Mouse (Mus musculus) hindbrain, embryonic 16.5 days (tissue): ENCODE data around the gene Cse1l. TPM values are rescaled to one million over a fixed set of nuclear protein-coding genes. Genes with fewer than 3 reads are reported as not detected.

Experiments
- ATAC-seq: fragments of 200-750 bp; cut with Nextera tagmentation; 2 replicates; pipeline ENCODE4 v1.8.0; 2017; ENCODE audit warnings: moderate TSS enrichment, moderate library complexity
- H3K27ac ChIP-seq: fragments of 300-500 bp; sonication (generic); 2 replicates; pipeline ENCODE4 v1.5.1; 2014; ENCODE audit warnings: low read depth, mild to moderate bottlenecking, control low read depth, low read length, moderate library complexity
- H3K27me3 ChIP-seq: fragments of 300-500 bp; sonication (generic); replicated peaks from 2 replicates; pipeline ENCODE4 v1.6.1; 2014; ENCODE audit warnings: low read length; ENCODE audit not compliant: control insufficient read depth, insufficient read depth
- H3K36me3 ChIP-seq: fragments of 300-500 bp; sonication (generic); 2 replicates; pipeline ENCODE4 v1.6.1; 2014; ENCODE audit warnings: mild to moderate bottlenecking, low read length, moderate library complexity, mixed read lengths; ENCODE audit not compliant: control insufficient read depth, insufficient read depth
- H3K4me1 ChIP-seq: fragments of 300-500 bp; sonication (generic); 2 replicates; pipeline ENCODE4 v1.6.1; 2014; ENCODE audit warnings: low read depth, low read length; ENCODE audit not compliant: control insufficient read depth, insufficient read depth
- H3K4me2 ChIP-seq: fragments of 300-500 bp; sonication (generic); 2 replicates; pipeline ENCODE4 v1.6.1; 2014; ENCODE audit warnings: mild to moderate bottlenecking, low read length, control low read depth, moderate library complexity
- H3K4me3 ChIP-seq: fragments of 300-500 bp; sonication (generic); 2 replicates; pipeline ENCODE4 v1.5.1; 2014; ENCODE audit warnings: mild to moderate bottlenecking, low read length, control low read depth, moderate library complexity
- H3K9ac ChIP-seq: fragments of 300-500 bp; sonication (generic); 2 replicates; pipeline ENCODE4 v1.6.1; 2014; ENCODE audit warnings: low read depth, mild to moderate bottlenecking, control low read depth, low read length, moderate library complexity
- H3K9me3 ChIP-seq: fragments of 300-500 bp; sonication (generic); 2 replicates; pipeline ENCODE4 v1.6.1; 2014; ENCODE audit warnings: mild to moderate bottlenecking, low read length, moderate library complexity; ENCODE audit not compliant: control insufficient read depth
- WGBS: fragments of 180-500 bp; shearing (Covaris S2); extraction: QIAGEN DNeasy Blood & Tissue Kit; methylation state at CpG from one replicate; pipeline ENCODE4 v1.1.7; 2014; 5-methylcytosine and 5-hydroxymethylcytosine counted together
- polyA plus RNA-seq: library from polyadenylated mRNA; unstranded; fragments of >200 nt; fragmentation: Nextera tagmentation; extraction: Ambion mirVana; gene quantifications from 2 replicates; pipeline ENCODE4 v1.2.1, GENCODE M21; 2015

Cse1l gene
- 90.8 and 97.4 TPM in 2 replicates for polyA plus RNA-seq

DNA sequence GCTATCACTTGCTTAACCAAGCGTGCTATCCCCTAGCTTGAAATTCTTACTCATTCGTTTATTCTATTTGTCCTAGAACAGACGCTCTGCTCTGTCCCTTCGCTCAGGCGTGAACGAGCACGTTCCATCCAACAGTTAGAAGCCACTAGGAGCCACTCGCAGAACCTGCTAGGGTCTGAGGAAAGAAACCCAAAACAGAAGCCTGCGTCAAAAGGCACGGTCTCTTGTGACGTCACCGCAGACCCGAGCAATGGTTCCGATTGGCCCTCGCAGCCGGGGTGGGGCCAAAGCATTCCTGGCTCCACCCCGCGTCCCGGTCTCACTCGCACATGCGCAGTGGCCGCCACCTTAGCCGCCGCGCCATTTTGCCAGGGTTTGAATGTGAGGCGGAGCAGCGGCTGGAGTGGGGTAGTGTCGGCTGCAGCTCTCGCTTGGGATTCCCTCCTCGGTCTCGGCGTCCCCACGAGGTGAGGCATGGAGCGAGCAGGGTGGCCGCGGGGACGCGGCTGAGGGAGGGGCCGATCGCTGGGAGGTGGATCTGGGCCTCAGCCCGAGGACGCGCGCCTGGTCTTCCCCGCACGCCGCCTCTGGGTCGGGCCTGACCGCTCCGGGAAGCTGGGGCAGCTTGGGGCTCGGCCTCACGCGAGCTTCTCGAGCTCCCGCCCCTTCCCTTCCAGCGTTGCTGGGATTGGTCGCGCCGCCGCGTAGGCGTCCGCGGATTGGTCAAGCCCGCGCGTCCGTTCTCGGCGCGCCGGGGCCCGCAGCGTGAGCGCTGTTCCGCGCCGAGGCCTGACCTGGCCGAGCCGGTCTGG lies at the start of gene Cse1l:
Cse1l (plus strand) TSS at position 330 of the 812 bp plus-strand sequence.
- peaks cover 10% of the 10 kb centered on the region for H3K4me1 ChIP-seq
- peak within 1 kb of the TSS; percentile 72 for H3K4me2 ChIP-seq
- no peaks in the 10 kb centered on the region for H3K9me3 ChIP-seq
- H3K9ac ChIP-seq = peak within 1 kb of the TSS; percentile 97
- H3K36me3 ChIP-seq = no peaks in the 10 kb centered on the region
- WGBS = under 1% methylated on average over 64 of the region's 80 CpGs
- peak within 1 kb of the TSS; percentile 99 for H3K27ac ChIP-seq
- no peaks in the 10 kb centered on the region for H3K27me3 ChIP-seq
- peak within 1 kb of the TSS; percentile 96 for H3K4me3 ChIP-seq
- ATAC-seq = peak; percentile 97

DNA sequence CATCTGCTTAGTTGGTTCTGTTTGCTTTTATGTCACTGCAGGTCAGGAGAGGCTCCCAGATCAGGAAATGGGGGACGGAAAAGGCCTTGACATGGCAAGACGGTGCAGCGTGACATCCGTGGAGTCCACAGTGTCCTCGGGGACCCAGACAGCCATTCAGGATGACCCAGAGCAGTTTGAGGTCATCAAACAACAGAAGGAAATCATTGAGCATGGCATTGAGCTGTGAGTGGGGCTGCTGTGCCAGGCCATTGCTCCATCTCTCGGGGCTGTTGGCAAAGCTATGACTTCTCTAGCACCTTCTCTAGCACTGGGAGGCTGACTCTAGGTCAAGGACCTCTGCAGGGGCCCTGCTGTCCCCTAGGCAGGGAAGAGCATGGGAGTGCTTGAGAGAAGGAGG lies 49.5 kb upstream of the Cse1l start:
- H3K4me3 ChIP-seq = no peak overlapping the region
- no peaks in the 10 kb centered on the region for H3K27me3 ChIP-seq
- WGBS = 88% methylated on average over 6 of the region's 6 CpGs
- H3K4me2 ChIP-seq = no peak overlapping the region
- peaks cover 58% of the 10 kb centered on the region for H3K36me3 ChIP-seq
- H3K9me3 ChIP-seq = no peaks in the 10 kb centered on the region
- no peaks in the 10 kb centered on the region for H3K4me1 ChIP-seq
- no peak overlapping the region for H3K27ac ChIP-seq
- H3K9ac ChIP-seq = no peak overlapping the region
- ATAC-seq = no peak

DNA sequence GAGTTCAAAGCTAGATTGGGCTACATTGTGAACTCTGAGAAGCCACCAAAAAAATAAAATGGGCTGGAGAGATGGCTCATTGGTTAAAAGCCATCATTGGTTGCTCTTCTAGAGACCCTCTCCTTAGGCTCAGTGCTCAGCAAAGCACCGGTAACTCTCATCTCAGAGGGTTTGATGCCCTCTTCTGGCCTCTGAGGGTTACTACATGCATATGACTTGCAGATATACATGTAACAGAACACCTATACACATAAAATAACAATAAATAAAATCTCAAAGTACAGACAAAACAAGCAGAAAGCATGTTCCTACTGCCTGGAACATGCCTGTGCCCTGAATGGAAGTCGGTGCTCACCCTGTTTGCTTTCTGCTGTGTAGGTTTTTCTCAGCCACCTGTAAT lies 48.7 kb upstream of the Cse1l start:
- no peak for ATAC-seq
- no peaks in the 10 kb centered on the region for H3K9me3 ChIP-seq
- H3K27ac ChIP-seq = no peak overlapping the region
- H3K9ac ChIP-seq = no peak overlapping the region
- no peak overlapping the region for H3K4me3 ChIP-seq
- peaks cover 55% of the 10 kb centered on the region for H3K36me3 ChIP-seq
- no peaks in the 10 kb centered on the region for H3K27me3 ChIP-seq
- H3K4me2 ChIP-seq = no peak overlapping the region
- 93% methylated on average over 2 of the region's 2 CpGs for WGBS
- H3K4me1 ChIP-seq = no peaks in the 10 kb centered on the region

DNA sequence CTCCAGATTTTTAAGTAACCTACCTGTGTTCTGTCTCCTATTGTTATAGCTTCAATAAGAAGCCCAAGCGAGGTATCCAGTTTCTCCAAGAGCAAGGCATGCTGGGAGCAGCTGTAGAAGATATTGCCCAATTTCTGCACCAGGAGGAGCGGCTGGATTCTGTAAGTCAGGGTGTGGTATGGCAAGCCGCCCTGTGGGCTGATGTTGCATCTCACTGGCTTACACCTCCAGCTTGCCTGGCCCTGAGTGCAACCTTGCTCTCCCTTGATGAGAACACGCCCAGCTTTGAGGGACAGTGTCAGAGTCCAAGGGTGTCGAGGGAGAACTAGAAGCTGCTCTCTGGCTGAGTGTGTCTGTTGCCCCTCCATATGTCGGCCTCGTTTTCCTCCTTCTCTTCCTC lies 46.6 kb upstream of the Cse1l start:
- Histone ChIP-seq H3K9ac (no peak overlapping the region), H3K36me3 (peaks cover 42% of the 10 kb centered on the region), H3K9me3 (no peaks in the 10 kb centered on the region), H3K4me1 (no peaks in the 10 kb centered on the region), H3K4me2 (no peak overlapping the region), H3K27ac (no peak overlapping the region), H3K4me3 (no peak overlapping the region), H3K27me3 (no peaks in the 10 kb centered on the region)
- 87% methylated on average over 7 of the region's 7 CpGs for WGBS
- no peak for ATAC-seq

DNA sequence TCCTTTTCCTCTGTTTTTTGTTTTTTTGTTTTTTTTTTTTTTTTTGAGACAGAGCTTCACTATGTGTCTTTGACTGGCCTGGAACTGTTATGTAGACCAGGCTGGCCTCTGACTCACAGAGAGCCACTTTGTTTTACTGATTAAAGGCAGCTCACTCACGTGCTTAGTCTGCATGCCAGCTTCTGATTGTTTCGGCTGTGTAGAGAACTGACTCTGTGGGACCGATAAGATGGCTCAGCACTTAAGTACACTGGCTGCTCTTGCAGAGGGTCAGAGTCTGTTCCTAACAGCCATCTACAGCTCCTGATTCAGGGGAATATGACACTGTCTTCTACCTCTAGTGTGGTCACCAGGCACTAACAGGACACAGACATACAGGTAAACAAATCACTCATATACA lies 43.3 kb upstream of the Cse1l start:
- Histone ChIP-seq H3K27ac (no peak overlapping the region), H3K4me3 (no peak overlapping the region), H3K9me3 (no peaks in the 10 kb centered on the region), H3K9ac (no peak overlapping the region; the same call in 1 of the 2 replicates), H3K4me1 (no peaks in the 10 kb centered on the region), H3K4me2 (no peak overlapping the region), H3K27me3 (no peaks in the 10 kb centered on the region), H3K36me3 (peaks cover 51% of the 10 kb centered on the region)
- 73% methylated on average over 3 of the region's 3 CpGs for WGBS
- ATAC-seq = no peak

DNA sequence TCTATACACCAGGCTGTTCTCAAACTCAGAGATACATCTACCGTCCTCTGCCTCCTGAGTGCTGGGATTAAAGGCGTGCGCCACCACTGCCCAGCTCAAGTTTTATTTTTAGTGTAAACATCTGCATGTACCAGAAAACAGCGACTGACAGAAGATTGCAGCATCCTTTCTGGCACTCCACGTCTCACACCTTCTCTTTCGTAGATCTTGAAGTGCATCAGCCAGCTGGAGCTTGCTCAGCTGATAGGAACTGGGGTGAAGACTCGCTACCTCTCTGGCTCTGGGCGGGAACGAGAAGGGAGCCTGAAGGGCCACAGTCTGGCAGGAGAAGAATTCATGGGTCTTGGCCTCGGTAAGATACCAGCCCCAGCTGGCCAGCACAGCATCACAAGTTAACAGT lies 40.4 kb upstream of the Cse1l start:
- ATAC-seq = no peak
- no peak overlapping the region for H3K4me2 ChIP-seq
- H3K4me1 ChIP-seq = no peaks in the 10 kb centered on the region
- H3K9me3 ChIP-seq = no peaks in the 10 kb centered on the region
- no peak overlapping the region for H3K27ac ChIP-seq
- 88% methylated on average over 10 of the region's 10 CpGs for WGBS
- H3K4me3 ChIP-seq = no peak overlapping the region
- peaks cover 48% of the 10 kb centered on the region for H3K36me3 ChIP-seq
- no peaks in the 10 kb centered on the region for H3K27me3 ChIP-seq
- no peak overlapping the region for H3K9ac ChIP-seq

DNA sequence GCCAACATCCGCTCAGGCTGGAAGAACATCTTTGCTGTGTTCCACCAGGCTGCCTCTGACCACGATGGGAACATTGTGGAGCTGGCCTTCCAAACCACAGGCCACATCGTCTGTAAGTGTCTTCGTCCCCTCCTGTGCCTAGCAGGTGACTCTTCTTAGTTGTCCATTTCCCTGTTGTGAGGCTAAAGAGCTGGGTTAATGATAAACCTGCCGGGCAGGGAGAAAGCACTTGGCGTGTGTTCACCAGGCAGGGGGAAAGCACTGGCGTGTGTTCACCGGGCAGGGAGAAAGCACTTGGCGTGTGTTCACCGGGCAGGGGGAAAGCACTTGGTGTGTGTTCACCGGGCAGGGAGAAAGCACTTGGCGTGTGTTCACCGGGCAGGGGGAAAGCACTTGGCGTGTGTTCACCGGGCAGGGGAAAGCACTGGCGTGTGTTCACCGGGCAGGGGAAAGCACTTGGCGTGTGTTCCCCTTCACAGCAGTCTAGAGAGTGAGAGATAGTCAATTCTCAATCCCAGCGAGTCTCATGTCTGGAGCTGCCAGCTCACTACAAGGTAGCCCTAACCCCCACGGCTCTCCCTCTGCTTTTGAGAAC lies 35.5 kb upstream of the Cse1l start:
- WGBS = 77% methylated on average over 20 of the region's 20 CpGs
- no peak overlapping the region for H3K4me3 ChIP-seq
- H3K27me3 ChIP-seq = no peaks in the 10 kb centered on the region
- no peaks in the 10 kb centered on the region for H3K9me3 ChIP-seq
- peaks cover 33% of the 10 kb centered on the region for H3K36me3 ChIP-seq
- no peak for ATAC-seq
- H3K4me2 ChIP-seq = no peak overlapping the region
- no peak overlapping the region for H3K27ac ChIP-seq
- no peak overlapping the region for H3K9ac ChIP-seq
- no peaks in the 10 kb centered on the region for H3K4me1 ChIP-seq

DNA sequence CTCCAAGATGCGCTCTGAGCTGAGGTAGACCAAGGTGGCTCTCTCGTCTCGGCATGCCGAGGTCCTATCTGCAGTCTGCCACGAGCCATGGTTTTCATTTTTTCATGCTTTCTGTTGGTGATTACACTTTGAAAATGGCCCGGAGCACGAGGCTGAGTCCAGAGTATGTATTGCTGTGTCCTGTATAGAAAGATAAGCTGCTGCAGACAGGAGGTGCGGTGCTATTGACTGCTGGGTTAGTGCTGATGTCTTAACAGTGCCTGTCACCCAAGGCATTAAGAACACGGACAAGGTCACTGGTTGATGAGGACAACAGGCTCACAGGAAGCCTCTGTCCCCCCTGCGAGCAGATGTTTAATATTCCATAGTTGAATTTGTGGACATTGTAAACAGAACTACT lies 34.9 kb upstream of the Cse1l start:
- Histone ChIP-seq H3K4me3 (no peak overlapping the region), H3K4me1 (no peaks in the 10 kb centered on the region), H3K9me3 (no peaks in the 10 kb centered on the region), H3K9ac (no peak overlapping the region), H3K4me2 (no peak overlapping the region), H3K36me3 (peaks cover 28% of the 10 kb centered on the region), H3K27ac (no peak overlapping the region), H3K27me3 (no peaks in the 10 kb centered on the region)
- WGBS = 90% methylated on average over 10 of the region's 10 CpGs
- ATAC-seq = no peak

DNA sequence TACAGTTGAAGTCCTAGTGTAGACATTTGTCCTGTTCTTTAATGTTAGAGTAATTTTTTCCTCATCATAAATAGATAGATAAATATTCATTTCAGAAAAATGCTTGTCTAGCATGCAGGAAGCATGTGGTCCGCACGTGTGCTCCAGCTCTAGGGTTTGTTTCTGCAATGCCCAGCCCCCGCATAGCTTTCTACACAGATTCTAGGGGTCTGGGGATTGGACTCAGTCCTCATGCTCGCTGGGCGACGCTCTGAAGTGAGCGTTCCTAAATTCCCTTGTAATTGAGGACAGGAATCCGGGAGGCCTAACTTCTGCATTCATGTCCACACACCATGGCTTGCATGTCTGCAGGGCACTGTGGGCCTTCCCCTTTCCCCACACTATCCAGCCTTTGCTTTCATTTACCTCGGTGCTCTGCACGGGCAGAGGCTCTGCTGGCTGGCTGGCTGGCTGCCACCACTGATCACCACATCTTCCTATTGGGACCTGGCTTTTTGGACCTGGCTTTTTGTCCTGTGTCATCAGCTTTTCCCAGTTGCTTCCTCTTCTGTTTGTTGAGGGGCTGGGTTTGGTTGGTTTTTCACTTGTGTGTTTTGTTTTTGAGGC lies 31.1 kb upstream of the Cse1l start:
- no peak overlapping the region for H3K4me2 ChIP-seq
- no peak overlapping the region for H3K27ac ChIP-seq
- 71% methylated on average over 10 of the region's 10 CpGs for WGBS
- no peaks in the 10 kb centered on the region for H3K9me3 ChIP-seq
- peaks cover 16% of the 10 kb centered on the region for H3K36me3 ChIP-seq
- no peak for ATAC-seq
- no peaks in the 10 kb centered on the region for H3K27me3 ChIP-seq
- no peaks in the 10 kb centered on the region for H3K4me1 ChIP-seq
- no peak overlapping the region for H3K9ac ChIP-seq
- H3K4me3 ChIP-seq = no peak overlapping the region
